Mouse (Mus musculus) heart, embryonic 13.5 days (tissue): ENCODE data around the gene Adam22. TPM values are rescaled to one million over a fixed set of nuclear protein-coding genes. Genes with fewer than 3 reads are reported as not detected.
"Not testable (repeated sequence)": the region's sequence is repeated elsewhere in the genome, so short reads cannot be mapped to it uniquely, and the experiment has no call there.

ENCODE experiments used
- ATAC-seq: fragments of 200-750 bp; cut with Nextera tagmentation; 2 replicates; pipeline ENCODE4 v1.8.0; 2017; ENCODE audit warnings: moderate TSS enrichment; ENCODE audit not compliant: insufficient number of reproducible peaks, low FRiP score, low TSS enrichment; ENCODE audit errors: extremely low read depth
- H3K27ac ChIP-seq: fragments of 300-500 bp; sonication (generic); replicated peaks from 2 replicates; pipeline ENCODE4 v1.5.1; 2015; ENCODE audit warnings: moderate library complexity, mild to moderate bottlenecking, inconsistent platforms
- H3K27me3 ChIP-seq: fragments of 300-500 bp; sonication (generic); replicated peaks from 2 replicates; pipeline ENCODE4 v1.6.1; 2015; ENCODE audit warnings: mild to moderate bottlenecking, inconsistent platforms
- H3K36me3 ChIP-seq: fragments of 300-500 bp; sonication (generic); 2 replicates; pipeline ENCODE4 v1.6.1; 2015; ENCODE audit warnings: mild to moderate bottlenecking, inconsistent platforms
- H3K4me1 ChIP-seq: fragments of 300-500 bp; sonication (generic); 2 replicates; pipeline ENCODE4 v1.6.1; 2015; ENCODE audit warnings: inconsistent platforms
- H3K4me2 ChIP-seq: fragments of 300-500 bp; sonication (generic); 2 replicates; pipeline ENCODE4 v1.6.1; 2015; ENCODE audit warnings: inconsistent platforms, mild to moderate bottlenecking, moderate library complexity
- H3K4me3 ChIP-seq: fragments of 300-500 bp; sonication (generic); 2 replicates; pipeline ENCODE4 v1.5.1; 2015; ENCODE audit warnings: moderate library complexity, mild to moderate bottlenecking, inconsistent platforms
- H3K9ac ChIP-seq: fragments of 300-500 bp; sonication (generic); 2 replicates; pipeline ENCODE4 v1.6.1; 2015; ENCODE audit warnings: inconsistent platforms, mild to moderate bottlenecking, moderate library complexity
- H3K9me3 ChIP-seq: fragments of 300-500 bp; sonication (generic); 2 replicates; pipeline ENCODE4 v1.6.1; 2016; ENCODE audit warnings: inconsistent platforms
- WGBS: fragments of 180-500 bp; shearing (Covaris S2); methylation state at CpG from one replicate; pipeline ENCODE4 v1.1.7; 2015; ENCODE audit warnings: mixed read lengths; 5-methylcytosine and 5-hydroxymethylcytosine counted together
- microRNA-seq: library from miRNA; unstranded; fragments of <30 nt; microRNA quantifications from one replicate; pipeline ENCODE4, GENCODE M21; 2016
- polyA plus RNA-seq: library from polyadenylated mRNA; unstranded; fragments of >200 nt; fragmentation: Nextera tagmentation; extraction: Ambion mirVana; gene quantifications from 2 replicates; pipeline ENCODE4 v1.2.1, GENCODE M21; 2015

The Adam22 gene
- polyA plus RNA-seq, 1 experiment from 2014 or later: 6.9 TPM

GRCm38 (mm10) chr5:8055721-8056129, 312.2 kb downstream of the Adam22 start:
- Histone ChIP-seq H3K4me1 (peaks cover 36% of the 10 kb centered on the region), H3K36me3 (peaks cover 26% of the 10 kb centered on the region), H3K27ac (peak overlapping the region; percentile 95), H3K27me3 (no peaks in the 10 kb centered on the region), H3K4me2 (peak overlapping the region; percentile 83), H3K9ac (peak overlapping the region; percentile 95), H3K4me3 (peak overlapping the region; percentile 78), H3K9me3 (no peaks in the 10 kb centered on the region)
- 34% methylated on average over 8 of the region's 8 CpGs for WGBS
- ATAC-seq: no peak

- WGBS: 71% methylated on average over 4 of the region's 4 CpGs
- H3K4me2 ChIP-seq: no peak overlapping the region
- no peaks in the 10 kb centered on the region for H3K27me3 ChIP-seq
- no peak overlapping the region for H3K4me3 ChIP-seq
- no peak for ATAC-seq
- H3K4me1 ChIP-seq: peaks cover 36% of the 10 kb centered on the region
- peaks cover 9% of the 10 kb centered on the region for H3K36me3 ChIP-seq
- H3K9me3 ChIP-seq: no peaks in the 10 kb centered on the region
- no peak overlapping the region for H3K9ac ChIP-seq
- no peak overlapping the region for H3K27ac ChIP-seq
Observed at GRCm38 (mm10) chr5:8053827-8054226, 314.1 kb downstream of the Adam22 start.

DNA sequence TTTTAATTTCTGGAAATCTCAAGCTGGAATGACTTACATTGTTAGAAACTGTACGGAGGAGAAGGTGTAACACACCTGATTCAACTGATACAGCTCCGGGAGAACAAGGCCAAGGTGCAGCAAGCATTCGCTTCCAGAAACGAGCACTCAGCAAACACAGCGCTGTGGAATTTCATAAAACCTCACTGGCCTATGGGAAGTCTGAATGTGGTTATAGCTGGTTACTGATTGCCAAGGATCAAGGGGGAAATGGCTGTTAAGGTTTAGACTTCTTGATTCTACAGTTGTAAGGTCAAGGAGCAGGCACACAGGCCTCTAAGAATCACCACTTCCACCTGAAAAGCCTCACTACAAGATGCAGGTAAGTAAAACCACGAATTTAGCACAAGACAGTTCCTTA, 322.1 kb downstream of the Adam22 start, which contains the start of gene Sri:
TSS of gene Sri (plus strand) at position 224 of the 400 bp plus-strand sequence.
- no peak for ATAC-seq

GRCm38 (mm10) chr5:8034596-8034995, 333.4 kb downstream of the Adam22 start:
- H3K9me3 ChIP-seq, H3K4me3 ChIP-seq, H3K4me2 ChIP-seq, H3K4me1 ChIP-seq, H3K27ac ChIP-seq, H3K9ac ChIP-seq, H3K36me3 ChIP-seq, H3K27me3 ChIP-seq, ATAC-seq: not testable (repeated sequence)
- 88% methylated on average over 6 of the region's 6 CpGs for WGBS

More for the DNA sequence above, 322.1 kb downstream of the Adam22 start, which contains the start of gene Sri:
- 70% methylated on average over 6 of the region's 6 CpGs for WGBS
- Histone ChIP-seq H3K4me2 (no peak within 1 kb of the TSS), H3K9ac (no peak within 1 kb of the TSS), H3K4me1 (no peaks in the 10 kb centered on the region), H3K27me3 (no peaks in the 10 kb centered on the region), H3K4me3 (no peak within 1 kb of the TSS), H3K9me3 (no peaks in the 10 kb centered on the region), H3K27ac (no peak within 1 kb of the TSS), H3K36me3 (no peaks in the 10 kb centered on the region)

Small RNA genes within 50 kb of the gene (microRNA-seq; reads per million reads assigned to microRNA genes)
- gene Gm24196: not detected

Other genes starting within 250 kb of the Adam22 start
- gene Dbf4, start 54.6 kb upstream of the Adam22 start, polyA plus RNA-seq: 26.6 and 27.5 TPM in 2 replicates
- gene Slc25a40, start 54.7 kb upstream of the Adam22 start, polyA plus RNA-seq: 10.6 and 11.5 TPM in 2 replicates